Mouse (Mus musculus) gonadal fat pad, adult 2 months (tissue): ENCODE results near the gene Gm20489. TPM values are rescaled to one million over a fixed set of nuclear protein-coding genes. Genes with fewer than 3 reads are reported as not detected.

Experiments used
- DNase-seq: peaks from one replicate; pipeline ENCODE4 v3.0.0-alpha.2; 2012; ENCODE audit warnings: low read depth
- polyA plus RNA-seq: library from polyadenylated mRNA; depleted of rRNA; stranded (reverse); fragments of >200 nt; gene quantifications from 2 replicates; pipeline ENCODE4 v1.2.3, GENCODE M21; 2012; rRNA removed

The Gm20489 gene
- polyA plus RNA-seq, result not detected in 2 replicates

DNA sequence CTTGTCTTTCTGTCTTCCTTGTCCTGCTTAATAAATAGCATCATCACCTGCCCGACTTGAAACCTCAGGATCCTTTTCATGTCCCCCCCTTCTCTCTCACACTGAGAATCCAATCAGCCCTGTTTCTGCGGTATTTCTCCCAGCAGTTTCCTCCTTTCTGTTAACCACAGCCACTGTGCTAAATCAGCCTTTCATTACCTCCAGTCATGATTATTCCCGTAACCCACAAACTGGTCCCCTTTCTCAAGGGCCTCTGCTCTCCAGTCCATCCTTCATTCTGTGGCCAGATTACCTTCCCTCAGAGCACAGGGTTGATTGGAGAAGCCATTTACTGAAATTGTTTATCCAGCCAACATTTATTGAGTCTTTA lies at the start of gene Gm20489:
Gene Gm20489 (minus strand): TSS at position 269 of the 370 bp plus-strand sequence.
- no peak for DNase-seq

DNA sequence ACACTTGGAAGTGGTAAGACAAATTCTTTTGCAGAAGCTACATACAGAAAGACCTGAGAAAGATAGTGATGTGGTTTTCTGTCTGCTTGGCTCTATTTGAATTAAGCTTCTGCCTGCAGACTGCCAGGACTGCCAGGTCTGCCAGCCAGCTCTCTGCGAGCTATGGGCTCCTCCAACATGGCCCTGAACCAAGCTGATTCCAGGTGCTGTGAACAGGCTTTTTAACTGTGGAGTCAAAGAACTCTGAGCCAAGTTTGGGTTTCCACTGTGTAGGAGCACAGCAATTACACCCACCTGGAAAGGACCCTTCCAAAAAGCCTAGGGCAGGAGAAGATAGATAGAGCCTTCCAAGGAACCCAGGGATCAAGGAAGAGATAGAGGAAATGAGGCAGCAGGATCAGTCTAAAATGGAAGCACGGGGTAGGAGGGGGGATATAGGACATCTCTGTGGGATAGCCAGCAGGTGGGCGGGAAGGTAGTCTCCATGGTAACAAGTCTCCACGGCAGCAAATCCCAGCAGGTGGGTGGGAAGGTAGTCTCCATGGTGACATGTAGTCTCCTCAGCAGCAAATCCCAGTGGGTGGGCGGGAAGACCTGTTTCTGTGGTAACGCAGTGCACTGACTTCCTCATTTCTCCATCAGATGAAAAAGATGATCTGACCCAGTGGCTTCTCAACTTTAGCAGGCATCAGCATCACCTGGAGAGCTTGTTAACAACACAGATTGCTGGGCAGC lies 45.0 kb upstream of the Gm20489 start:
- no peak for DNase-seq

DNA sequence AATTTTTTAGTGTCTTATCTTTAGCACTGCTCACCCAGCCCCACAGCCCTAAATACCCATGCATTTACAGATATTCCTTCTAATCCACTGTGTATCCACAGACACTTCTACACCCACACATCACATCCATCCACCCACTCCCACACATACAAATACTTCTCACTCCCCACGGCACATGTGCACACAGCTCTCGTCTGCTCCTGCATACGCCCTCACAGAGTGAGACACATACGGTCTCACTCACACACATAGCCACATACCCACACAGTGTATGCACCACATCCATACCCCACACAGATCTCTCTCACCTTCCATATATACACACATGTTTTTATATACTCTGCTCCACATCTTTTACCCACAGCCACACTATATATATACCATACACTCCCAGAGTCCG lies 40.5 kb upstream of the Gm20489 start:
- no peak for DNase-seq

- DNase-seq, result no peak
Measured at GRCm38 (mm10) chrX:101304646-101305045, 35.8 kb upstream of the Gm20489 start.

DNA sequence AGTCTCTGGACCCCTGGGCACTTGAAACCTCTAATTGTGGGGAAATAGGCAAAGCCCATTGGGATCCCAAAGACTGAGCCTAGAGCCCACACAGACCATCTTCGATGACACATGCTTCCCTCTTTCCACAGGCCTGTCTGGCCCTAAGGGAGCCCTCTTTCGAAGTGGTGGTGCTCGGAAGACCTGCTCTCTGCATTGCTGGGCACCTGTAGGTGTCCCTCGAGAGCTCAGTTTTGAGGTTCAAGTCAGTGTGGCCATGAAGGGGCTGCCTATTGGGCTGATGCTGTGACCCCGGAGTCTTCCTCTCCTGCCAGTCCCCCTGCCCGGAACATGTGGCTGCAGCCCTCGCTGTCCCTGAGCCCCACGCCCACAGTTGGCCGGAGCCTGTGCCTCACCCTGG lies 32.8 kb upstream of the Gm20489 start:
- DNase-seq, result no peak

DNA sequence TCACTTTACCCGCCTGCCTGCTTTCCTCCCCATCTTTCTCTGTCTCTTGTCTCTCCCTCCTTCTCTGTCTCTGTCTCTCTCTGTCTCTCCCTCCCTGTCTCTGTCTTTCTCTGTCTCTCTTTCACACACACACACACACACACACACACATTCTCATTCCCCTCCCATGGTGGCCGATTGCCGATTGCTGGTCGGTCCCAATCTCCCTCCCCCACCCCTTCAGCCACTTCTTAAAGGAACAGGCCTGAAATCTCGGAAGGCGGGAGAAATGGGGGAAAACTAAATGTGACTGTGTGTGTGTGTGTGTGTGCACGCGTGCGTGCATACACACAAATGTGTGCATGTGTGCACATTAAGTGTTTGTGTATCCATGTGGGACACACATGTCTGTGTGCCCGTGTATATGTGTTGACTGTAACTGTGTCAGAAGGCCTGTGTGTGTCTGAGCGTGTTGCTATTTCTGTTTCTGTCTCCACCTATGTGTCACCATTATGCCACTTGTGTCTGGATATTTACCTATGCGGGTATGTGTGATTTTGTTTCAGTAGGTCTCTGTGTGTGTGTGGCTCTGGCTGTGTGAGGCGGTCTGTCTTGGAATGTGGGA lies 31.7 kb upstream of the Gm20489 start:
- DNase-seq, result no peak

DNA sequence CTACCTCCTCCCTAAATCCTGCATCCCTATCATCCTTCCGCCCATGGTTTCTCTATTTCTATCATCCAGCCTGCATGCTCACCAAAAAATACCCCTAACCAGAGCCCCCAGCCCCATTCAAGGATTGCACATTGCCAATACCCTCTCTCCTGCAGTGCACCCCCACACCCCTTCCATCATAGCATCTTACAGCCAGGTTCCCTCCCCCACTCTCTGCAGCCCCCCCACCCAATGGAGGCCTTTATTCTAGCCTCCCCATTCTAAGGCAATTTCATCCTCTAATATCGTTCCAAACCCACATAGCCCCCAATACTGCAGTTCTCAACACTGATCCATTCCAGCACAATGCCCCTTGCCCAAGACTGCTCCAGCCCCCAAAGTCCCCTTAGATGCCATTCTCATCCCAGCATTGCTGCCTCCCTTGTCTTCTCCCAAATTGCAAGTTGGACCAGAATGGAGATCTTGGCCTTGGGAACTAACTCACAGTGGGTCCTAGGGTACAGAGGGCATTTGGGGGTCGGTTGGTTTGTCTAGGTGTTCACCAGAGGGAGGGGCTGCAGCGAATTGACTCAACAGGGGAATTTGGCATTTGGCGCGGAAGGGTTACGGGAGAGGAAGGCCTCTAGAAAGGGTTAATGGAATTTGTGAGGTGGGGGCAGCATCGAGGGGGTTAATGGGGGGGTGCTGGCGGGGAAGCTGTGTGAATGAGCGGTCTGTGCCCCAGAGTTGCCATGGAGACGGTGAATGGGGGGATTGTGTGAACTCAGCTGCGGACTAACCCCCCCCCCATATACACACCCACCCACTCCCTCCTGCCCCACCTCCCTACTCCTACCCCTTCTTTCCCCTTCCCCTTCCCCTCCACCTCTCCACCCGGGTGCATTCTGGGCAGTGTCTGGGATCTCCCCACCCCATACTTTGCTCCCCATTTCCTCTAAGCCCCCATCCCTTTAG lies 30.9 kb upstream of the Gm20489 start:
- no peak for DNase-seq

- no peak for DNase-seq
Measured at GRCm38 (mm10) chrX:101299055-101299454, 30.2 kb upstream of the Gm20489 start, which contains the start of gene Nlgn3. Gene Nlgn3 (plus strand): TSS chrX:101299168.

DNA sequence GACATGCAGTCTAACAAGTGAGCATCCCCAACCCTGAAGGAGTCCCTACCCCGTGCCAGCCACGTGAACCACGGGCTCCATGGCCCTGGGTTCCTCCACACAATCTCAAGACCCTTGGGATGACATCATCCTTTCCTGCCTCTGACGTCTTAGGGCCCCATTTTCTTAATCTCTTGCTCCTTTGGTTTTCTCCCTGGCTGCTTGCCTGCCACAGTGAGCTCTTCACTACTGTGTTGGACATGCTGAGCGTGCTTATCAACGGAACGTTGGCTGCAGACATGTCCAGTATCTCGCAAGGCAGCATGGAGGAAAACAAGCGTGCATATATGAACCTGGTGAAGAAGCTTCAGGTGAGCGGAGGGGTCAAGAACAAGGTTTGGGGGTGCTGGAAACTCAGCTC lies 21.3 kb upstream of the Gm20489 start:
- no peak for DNase-seq

- DNase-seq, result no peak
Measured at GRCm38 (mm10) chrX:101289037-101289436, 20.2 kb upstream of the Gm20489 start.

- no peak for DNase-seq
Measured at GRCm38 (mm10) chrX:101288432-101288831, 19.6 kb upstream of the Gm20489 start.

GRCm38 (mm10) chrX:101287543-101287942 lies 18.7 kb upstream of the Gm20489 start:
- DNase-seq, result no peak

GRCm38 (mm10) chrX:101285953-101286670 lies 17.3 kb upstream of the Gm20489 start:
- DNase-seq, result no peak

DNA sequence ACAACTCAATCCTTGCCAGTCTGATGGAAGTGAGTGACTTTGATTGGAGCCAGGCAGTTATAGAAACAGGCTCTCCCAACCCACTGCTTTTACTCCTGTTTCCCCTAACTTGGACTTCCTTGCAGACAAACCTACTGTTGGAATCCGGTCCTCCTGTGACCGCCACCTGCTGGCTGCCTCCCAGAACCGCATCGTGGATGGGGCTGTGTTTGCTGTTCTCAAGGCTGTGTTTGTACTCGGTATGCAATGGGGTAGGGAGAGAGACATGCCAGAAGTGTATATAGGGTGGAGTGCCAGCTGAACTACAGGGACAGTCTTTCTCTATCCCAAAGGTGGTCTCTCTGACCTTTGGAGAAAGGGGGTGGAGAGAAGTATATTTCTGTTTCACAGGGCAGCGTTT lies 16.7 kb upstream of the Gm20489 start:
- DNase-seq, result no peak

DNA sequence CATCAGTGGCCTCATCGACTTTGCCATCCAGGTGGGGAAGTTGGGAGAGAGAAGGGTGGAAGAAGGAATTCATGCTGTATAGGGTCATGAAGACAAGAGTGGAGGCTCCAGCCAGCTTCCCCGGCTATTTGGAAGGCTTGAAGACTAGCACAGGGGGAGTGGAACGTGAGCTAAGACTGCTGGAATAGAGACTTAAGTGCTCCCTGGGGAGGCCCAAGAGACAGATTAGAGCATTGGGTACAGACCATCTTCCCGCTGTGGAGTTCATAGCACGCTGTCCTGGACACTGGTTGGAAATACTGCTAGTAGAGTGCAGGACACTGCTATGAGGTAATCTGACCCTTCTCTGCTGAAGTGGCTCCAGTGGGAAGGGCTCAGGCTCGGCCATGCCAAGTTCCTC lies 14.0 kb upstream of the Gm20489 start:
- no peak for DNase-seq

DNA sequence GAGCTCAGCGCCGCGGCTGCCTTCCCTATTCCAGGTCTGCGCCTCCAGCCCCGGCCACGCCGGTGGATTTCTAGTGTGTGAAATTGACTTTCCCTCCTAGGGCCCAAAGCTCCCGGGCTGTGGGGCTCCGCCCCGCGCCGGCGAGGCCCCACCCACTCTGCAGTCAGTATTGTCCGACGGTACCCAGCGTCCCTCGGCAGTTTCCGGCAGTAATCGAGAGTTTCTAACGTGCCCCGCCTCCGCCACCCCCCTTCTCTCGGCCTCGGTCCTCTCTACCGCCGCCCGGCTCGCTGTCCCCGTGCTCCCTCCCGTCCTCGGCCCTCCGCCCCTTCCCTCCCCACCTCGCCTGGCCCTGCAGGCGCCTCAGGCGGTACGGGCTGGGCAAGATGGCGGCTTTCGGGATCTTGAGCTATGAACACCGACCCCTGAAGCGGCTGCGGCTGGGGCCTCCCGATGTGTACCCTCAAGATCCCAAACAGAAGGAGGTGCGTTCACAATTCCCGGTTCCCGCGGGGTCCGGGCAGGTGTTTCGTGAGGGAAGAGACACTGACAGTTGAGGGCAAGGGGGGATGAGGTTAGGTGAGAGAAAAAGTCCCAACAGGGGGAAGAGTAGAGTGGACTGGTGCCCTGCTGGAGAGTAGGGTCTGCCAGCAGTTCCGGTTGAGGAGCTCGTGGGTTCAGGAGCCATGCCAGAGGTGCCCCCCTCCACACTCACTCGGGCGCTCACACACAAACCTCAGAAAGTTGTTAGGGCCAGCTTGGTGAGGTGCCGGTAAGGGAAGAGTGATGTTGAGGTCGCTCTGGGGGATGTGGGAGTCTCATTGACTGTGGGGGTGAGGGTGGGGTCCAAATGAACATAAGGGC lies 5.3 kb upstream of the Gm20489 start, which contains the start of gene Med12:
Gene Med12 (plus strand): TSS at position 156 of the 864 bp plus-strand sequence.
- no peak for DNase-seq

DNA sequence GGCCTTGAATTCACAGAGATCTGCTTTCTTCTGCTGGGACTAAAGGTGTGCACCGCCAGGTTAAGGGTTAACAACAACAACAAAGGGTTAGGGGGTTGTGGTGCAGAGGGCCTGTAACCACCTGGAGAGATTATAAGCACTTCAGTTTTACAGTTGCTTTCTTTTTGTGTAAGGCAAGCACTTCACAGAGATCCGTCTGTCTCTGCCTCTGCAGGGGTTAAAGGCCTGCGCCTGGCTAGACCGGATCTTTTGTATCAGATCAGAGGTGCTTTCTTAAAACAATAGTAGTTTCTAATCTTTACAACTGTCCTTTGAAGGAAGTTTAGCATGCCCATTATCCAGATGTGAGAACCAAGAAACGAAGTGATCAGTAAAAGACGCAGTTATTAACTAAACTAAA lies 4.6 kb upstream of the Gm20489 start:
- no peak for DNase-seq

DNA sequence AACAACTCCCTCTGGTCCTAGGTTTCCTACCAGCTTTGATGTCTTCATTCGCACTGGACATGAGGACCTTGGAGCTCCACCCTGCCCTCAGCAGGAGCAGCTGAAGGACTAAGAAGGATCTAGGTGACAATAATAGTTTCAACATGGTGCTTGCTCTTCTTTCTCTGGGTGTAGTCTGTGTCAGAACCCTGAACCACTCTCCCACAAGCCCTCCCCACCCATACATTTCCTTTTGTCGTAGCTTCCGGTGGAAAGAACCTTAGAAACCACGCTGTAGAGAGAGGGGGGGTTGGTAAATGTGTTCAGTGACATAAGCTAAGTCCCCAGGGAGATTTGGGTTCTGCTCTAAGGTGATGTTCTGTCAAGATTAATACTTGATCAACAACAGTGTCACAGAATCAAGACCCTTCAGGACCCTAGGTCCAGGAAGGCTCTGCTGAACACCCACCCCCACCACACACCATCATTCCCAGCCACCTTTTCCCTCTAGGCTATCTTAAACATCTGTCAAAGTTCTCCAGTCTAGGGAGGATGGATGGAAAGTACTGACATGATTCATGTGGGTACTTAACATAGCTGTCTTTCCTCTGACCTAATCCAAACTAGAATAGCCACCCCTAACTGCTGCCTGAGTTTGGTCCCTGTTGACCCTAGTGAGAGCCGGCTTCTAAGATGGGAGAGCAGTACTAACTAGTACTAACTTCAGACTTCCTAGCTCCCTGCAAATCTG lies 633 bp downstream of the Gm20489 start, which contains the start of gene Il2rg:
Gene Il2rg (minus strand): TSS at position 231 of the 730 bp plus-strand sequence.
- DNase-seq, result no peak

DNA sequence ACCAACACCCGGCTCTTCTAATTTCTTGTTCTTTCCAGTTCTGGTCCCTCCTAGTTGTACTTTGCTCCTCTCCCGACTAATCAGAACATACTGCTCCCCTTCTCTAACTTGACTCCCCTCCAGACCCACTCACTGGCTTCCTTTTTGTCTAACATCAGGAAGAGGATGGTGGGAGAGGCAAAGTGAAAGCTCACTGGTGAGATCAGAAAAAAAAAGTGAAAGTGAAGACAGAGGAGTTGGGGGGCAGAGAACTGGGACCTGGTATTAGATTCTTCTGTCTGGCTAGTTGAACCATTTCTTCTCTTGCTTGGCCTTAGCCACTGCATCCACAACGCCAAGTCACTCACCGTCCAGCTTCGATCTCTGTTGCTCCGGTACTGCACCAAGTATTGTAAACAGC lies 2.2 kb downstream of the Gm20489 start:
- no peak for DNase-seq

- DNase-seq, result no peak
Measured at GRCm38 (mm10) chrX:101263892-101264291, 4.9 kb downstream of the Gm20489 start, which contains the start of gene Gm614. Gene Gm614 (minus strand): TSS chrX:101263992.
